Mouse (Mus musculus): ENCODE measurements at regions not wholly inside any gene's neighbourhood (a gene's known extent, or its start where the extent isn't known, plus 50 kb on each side); places are given as distances from the start of the nearest gene placed in this dataset.

DNA sequence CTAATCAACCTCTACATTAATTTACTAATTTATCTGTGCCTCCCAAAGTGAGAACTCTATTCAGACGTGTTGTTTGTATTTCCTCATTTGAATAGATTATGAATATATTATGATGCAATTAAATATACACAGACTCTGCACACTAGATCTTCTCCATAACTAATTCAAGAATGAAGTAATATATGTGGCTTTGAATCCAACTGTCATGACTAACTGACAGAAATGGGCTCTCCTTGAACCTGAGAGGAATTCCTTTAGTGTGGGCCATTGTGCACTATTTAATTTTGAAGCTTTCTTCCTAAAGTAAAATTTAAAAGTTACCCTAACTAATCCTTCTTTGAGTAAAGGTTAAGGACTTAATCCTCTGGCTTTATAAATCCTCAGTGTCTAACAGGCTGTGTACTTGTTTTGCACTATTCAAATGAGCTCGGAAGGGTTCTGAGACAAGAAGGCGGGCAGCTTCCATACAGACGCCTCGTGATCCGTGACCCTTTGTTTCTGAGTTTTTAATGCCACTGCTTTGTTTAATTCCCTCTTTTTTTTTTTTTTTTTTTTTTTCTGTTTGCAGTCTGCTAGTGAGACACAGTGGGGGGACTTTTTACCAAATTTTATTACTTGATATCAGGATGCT, 128.0 kb upstream of the Sox2 start:
- no peak for DNase-seq

DNA sequence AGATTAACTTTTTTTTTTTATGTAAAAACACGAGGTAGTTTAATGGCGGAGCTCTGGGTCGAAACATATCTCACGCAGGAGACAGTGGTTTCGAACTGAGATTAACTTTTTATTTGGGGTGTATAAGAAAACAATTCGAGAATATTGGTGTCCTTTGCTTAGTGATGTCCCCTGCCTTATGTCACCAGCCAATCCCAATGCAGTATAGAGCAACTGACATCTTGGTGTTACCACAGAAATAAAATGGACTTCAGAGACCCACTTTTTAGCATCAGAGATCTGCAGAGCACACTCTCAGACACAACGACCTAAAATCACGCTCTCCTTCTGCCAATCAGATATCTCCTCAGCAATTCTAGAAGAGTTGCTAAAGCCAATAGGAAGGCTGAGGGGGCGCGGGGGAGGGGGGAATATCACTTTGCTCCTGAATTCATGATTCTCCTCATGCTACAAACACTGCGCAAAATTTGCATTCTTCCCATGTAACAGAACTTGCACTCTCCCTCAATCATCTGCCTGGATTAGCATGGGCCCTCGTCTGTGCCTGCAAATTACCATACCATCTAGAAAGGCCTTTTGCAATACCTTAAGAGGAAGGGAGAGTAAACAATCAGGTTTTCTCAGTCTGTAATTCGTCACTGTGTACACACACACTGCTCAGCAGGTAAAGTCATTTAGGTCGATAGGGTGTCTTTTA, 128.7 kb upstream of the Sox2 start:
- no peak for DNase-seq

DNA sequence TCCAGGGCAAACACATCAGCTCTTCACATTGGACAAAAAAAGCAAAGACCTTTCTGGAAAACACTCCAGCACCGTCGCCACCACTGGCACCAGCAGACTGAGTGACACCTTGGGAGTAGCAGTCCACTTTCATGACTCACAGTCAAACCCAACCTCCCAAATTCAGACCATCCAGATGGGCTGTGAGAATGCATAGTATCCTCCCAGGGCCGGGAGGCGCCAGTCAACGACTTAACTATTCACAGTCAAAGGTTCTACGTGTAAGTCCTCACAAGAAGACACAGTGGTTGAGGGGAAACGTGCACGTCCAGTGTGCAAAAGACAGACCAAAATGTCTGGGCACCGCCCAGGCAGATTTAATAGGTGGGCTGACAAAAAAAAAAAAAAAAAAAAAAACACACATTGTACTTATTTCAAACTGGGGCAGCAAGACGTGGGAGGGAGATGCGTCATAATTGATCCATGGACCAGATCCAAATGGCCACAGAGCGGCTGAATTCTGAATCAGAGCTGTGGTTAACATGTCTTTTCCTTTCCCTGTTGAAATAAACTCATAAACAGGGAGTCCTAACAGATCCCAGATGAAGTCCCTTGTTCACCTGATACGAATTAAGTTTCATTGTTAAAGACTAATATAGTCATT, 137.6 kb upstream of the Sox2 start:
- DNase-seq: no peak

DNA sequence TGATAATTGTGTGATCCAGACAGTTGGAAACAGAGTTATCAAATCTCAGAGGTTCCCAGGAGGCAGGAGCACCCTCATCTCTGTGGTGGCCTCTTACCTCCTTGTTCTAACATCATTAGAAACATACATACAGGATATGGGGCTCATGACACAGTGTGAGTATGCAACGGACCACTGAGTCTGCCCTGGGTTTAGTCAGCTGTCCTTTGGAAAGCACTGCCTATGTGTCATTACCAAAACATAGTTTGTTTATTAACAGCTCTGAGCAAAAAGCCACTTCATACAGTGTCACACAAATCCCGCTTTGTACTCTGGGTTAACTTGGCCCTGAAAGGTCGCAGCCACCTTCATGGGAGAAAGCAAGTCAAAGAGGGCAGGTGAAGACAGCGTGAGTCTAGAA, 139.5 kb upstream of the Sox2 start:
- no peak for DNase-seq

DNA sequence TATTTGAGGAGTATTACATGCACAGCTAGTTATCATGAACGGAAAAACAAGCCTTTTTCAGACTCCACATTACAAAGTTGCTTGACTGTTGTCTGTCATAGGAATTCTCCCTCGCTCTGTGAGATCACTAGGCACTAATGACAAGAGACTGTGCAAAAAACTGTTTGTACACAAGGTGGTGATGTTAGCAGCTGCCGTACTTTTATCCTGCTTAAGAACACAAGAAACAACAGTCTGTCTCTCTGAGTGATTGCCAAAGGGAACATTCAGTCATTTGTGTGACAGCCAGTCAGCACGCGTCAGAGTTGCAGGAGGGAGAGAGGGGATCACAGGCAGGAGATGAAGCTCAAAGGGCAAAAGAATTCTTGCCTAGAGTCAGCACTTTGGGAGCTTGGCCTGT, 141.0 kb upstream of the Sox2 start:
- peak in 1 of 2 experiments; percentile 6 for DNase-seq

DNA sequence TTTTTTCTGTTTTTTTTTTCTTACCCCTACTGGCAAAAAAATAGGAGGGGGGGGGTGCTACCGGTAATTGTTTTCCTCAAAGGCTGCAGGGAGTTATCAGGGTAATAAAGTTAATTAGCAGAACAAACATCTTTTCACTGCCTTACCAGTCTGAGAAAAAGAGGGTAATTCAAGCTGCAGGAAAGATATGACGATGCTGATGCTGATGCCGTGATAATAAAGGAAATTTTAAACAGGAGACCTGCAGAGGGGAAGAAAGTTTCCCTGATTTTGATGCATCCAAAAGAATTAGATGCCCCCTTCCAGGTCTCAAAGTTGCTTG, 145.7 kb upstream of the Sox2 start:
- DNase-seq: no peak

DNA sequence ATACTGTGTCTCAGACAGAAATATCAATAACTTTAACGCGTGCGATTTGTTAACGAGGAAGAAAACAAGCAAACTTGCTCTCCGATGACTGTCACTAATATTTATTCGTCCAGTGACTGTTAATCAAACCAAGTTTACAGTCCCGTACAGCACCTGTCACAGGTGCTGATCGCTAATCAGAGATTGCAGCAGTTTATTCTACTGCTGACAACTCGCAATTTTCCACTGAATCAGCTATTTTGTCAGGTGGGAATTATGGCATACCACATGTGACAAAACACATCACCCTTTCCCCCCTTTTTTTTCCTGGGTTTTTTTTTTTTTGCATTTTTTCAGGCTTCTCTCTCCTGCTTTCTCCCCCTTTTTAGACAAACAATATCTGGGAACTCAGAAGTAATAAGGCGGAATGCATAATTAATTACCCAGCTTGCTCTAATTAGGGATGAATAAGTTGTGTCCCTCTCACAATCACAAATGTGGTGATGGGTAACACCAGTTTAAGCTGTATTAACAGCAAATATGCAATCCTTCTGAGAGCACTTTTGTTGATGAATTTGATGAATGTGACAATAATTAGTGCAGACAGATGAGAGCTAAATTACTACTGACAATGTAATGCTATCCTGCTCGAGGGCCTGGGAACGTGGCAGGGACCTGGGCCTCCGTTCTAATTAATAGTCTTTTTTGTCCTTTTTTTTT, 146.2 kb upstream of the Sox2 start:
- no peak for DNase-seq

DNA sequence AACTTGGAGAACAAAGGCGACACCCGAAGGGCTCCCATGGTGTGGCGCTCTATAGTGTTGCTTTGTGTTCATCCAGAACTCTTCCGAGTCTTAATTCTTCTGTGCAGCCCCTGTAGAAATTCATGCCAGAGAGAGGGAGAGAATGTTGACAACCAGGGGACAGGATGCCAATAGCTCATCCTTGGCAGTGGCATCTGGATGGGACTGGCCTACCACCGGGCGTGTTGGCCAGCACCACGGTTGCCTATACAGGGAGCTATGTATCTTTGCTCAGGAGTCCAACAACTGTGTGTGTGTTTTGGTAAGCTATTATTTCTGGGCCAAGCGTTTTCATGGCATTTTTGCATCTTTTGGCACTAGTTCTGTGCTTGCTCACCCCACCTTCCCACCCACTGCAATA, 153.4 kb upstream of the Sox2 start:
- no peak for DNase-seq

DNA sequence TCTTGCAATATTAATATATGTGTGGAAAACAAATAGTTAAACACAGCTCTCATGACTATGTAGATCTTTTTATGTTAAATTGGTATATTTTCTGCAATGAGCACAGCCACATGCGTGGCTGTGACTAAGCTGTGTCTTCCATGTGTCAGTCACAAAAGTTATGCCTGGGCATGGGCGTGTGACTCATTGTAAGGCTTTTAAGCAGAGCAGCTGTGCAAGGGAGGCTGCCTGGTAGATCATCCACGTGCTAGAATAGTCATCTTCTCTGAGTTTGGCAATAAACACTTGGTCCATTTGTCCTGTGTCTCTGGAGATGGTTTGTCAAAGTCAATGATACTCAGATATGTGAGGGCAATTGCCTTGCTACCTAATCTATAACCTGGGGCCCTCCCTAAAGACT, 154.6 kb upstream of the Sox2 start:
- no peak for DNase-seq

DNA sequence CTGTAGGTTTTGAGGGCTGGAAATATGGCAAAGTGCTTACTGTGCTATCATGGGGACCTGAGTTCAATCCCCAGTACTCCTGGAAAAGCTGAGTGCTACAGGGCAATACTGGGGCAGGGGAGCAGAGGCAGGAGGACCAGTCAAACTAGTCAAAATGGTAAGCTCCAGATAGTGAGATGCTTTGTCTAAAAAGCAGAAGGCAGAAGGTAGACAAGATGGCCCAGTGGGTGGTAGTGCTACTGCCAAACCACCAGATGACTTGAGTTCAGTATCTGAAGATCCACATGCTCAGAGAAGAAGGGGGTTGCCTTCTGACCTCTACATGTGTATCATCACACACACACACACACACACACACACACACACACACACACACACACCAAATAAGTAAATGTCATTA, 156.3 kb upstream of the Sox2 start:
- no peak for DNase-seq

DNA sequence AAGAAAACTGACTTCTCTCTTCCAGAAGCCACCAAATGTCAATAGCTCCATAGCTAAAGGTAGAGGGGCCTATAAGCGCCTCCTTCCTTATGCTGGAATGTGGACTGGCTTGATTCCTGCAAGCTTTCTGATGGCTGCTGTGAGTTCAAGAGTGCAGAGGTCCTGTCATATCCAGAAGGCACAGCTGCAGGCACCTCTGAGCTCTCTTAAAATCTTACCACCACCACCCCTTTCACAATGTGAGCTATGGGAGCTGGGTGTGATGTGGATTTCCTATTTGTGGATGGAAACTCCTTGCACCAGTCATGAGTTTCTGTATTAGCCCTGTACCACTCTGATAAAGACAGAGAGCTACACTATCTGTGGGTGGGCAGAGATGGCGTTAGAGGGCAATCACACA, 161.2 kb upstream of the Sox2 start:
- DNase-seq: no peak

DNA sequence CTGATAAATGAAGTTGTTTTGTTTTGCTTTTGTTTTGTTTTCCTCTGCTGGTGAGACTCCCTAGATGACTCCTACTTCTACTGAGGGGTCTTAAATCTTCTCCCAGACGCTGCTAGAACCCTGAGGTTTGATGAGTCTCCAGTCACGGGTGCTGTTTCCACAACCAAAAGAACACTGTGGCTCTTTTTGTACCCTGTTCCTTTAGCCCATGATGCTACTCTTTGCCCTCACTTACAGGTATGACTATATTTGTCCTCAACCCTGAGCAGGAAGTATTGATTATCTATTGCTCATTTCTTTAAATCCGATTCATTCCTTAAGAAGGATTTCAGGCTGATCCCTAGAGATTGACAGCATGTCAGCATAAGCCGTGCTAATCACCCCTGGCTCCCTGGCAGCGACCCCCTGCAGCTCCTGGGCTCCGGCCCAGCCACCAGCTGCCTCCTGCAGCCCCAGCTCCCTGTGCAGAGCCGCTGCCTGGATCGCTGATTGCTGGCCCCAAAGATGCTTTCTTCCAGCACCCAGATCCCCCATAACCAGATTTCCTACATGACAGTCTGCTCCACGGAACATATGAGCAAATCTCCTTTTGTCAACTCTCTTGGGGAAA, 163.7 kb upstream of the Sox2 start:
- DNase-seq: peak in 1 of 2 experiments; percentile 8

DNA sequence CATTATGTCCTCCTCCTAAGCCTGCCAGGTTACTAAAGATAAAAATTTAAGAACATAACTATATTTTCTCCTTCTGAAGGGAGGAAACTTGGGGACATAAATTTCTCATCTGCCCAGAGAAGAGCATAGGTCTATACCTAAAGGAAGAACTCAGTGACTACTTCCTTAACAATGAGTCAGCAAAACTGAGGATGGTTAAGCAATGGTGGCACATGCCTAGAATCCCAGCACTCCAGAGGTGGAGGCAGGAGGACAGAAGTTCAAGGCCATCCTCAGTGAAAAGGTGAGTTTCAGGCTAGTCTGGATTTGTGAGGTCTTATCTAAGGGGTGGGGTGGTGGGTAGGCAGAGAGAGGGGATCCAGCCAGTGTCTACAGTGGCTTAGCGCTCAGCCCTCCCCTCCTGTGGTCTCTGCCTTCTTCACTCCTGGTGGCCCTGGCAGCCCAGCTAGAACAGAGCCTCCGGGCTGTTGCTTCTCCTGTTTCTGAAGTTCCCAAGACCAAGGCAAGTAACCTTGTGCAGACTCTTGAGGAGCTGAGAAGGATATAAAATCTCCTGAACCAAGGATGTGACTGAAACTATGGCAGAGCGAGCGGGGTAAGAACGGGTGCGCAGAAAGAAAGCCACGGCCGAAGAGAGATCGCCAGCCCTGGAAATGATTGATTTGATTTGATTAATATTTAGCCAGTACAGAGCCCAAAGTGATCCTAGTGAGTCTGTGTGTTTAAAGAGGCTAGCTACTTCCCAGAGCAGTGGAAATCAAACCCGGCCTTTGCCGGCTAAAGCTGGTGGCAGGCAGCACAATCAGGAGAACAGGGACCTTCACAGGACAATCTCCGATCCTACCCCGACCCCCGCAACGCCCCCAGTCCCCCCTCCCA, 164.6 kb upstream of the Sox2 start:
- peak; percentile 64 to 67 for DNase-seq

DNA sequence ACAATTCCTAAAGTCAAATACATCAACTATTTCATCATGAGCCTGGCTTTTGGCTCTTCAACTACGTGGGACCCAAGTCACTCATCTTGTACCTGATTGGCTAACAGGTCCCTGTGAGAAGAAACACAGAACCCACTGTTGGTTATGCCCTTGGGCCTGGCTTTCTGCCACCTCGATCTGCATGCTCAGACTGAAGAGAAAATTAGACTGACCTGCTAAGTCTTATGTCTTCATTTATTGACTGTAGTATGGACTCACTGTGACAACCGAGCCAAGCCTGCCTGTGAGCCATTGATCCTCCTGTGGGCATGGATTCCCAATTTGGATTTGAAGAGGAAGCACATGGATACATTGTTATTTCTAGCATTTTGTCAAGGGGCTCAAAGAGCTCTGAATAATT, 166.3 kb upstream of the Sox2 start:
- DNase-seq: no peak

DNA sequence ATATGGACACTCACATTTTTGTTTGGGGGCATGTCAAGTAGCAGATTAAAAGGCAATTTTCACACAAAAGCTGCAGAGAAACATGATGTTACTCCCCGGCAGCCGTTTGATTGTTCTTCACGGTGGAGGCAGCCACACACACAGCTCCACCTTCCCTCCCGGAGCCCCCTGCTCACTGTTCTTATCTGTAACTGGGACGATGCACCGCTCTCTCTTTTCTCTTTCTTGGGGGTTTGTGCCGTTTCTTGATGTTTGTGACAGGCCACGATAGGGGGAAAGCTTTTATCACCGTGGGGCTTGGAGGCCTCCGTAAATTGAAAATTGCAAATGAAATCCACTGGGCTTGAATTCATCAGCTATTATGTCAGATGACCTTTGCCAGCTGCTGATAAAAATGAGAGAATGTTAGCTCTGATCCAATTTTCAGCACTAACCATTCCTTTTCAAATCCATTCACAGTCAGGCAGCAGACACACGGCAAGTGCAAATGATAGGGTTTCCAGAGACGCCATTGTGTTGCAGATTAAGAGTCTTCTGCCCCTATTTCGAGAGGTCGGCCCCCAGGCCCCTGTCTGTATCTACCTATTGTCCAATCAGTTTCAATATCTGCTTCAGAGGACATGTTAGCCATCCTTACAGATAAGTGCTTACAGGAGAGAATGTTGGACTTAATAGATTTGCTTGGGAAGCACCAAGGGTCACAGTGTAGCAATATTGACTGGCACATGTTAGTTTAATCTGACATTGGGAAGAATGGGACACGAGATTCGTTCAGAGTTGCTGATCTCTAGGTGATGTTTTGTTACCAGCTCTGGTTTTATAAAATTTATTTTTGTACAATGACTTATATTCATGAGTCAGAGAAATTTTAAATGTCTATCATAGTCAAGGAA, 168.1 kb upstream of the Sox2 start:
- DNase-seq: no peak

DNA sequence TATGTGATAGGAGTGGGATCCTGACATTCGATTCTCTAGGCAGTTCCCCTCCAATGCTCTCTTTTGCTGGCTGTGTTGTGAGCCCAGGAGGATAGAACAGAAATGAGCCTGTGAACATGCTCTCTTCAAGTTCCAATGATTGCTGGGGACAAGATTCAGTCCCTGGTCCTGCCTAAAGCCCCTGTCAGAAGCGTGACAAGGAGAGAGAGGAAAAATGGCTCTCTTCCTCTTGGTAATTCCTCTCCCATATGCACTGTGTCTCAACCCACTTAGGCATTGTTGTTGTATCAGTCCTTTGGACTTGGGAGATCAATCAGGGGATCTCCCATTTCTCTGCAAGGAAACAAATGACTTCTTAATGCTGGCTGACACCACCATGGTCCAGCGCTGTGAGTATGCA, 168.9 kb upstream of the Sox2 start:
- no peak for DNase-seq

DNA sequence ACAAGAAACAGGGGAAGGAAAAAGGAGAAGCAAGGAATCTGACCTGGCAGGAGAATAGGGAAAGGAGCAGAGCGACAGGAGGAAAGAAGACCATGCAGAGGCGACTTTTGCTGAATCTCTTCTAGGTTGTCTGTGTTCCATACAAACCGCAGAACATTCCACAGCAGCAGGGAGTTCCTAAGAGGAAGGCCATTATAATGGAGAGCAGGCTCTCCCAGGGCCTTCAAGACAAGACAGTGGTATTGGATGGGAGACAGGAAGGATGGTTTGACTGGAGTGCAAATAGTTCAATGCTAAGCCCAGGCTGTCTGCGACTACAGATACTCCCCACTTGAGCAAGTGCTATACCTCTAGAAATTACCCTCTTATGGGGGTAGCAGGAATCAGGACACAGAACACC, 176.1 kb upstream of the Sox2 start:
- DNase-seq: no peak

DNA sequence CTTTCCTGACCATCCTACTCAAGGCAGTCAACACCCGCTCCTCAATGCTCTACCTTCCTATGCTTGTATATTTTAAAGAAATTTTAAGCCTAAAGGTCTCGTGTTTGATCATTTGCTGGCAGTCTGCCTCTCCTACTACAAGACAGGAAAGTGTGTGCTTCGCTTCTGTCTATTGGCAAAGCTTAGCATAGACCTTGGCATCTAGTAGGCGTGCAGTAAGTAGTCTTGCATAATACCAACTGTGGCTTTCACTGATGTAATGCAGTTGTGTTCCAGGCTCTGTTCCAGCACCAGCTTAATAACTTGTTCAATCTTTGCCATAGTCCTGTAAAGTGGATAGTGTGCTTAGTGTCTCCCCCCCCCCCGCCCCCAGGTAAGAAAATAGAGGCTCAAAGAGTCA, 179.5 kb upstream of the Sox2 start:
- DNase-seq: no peak

DNA sequence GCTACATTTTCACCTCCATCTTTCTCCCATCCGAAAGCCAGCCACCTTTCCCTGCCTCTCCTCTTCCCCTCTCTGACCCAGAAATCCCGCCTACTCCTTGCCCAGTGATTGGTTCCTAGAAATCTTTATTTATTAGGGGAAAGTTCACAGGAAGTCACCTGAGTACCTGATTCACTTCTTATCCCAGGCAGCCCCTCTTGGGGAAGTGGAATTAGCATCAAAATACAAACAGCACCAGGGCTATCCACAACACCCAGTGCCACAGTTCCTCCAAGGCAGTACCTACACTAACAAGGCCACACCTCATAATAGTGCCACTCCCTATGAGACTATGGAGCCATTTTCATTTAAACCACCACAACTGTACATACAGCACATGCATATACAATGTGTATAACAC, 180.3 kb upstream of the Sox2 start:
- no peak for DNase-seq

DNA sequence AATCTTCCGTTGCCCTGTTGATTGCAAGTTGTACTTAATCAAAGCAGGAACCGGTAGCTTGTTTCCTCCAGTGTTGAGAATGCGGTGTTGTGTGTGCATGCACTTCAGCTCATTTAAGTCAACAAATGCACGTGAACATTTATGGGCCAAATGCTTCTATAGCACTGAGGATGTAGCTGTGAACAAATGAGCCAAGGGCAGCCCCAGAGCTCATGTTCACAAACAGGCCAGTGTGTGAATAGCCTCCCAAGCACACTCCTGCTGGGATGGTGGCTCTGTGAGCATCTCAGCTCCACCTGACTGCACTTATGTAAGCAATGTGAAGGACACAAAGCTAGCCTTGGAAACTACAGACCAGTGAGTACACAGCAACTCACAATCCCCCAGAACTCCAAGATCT, 183.9 kb upstream of the Sox2 start:
- DNase-seq: no peak

DNA sequence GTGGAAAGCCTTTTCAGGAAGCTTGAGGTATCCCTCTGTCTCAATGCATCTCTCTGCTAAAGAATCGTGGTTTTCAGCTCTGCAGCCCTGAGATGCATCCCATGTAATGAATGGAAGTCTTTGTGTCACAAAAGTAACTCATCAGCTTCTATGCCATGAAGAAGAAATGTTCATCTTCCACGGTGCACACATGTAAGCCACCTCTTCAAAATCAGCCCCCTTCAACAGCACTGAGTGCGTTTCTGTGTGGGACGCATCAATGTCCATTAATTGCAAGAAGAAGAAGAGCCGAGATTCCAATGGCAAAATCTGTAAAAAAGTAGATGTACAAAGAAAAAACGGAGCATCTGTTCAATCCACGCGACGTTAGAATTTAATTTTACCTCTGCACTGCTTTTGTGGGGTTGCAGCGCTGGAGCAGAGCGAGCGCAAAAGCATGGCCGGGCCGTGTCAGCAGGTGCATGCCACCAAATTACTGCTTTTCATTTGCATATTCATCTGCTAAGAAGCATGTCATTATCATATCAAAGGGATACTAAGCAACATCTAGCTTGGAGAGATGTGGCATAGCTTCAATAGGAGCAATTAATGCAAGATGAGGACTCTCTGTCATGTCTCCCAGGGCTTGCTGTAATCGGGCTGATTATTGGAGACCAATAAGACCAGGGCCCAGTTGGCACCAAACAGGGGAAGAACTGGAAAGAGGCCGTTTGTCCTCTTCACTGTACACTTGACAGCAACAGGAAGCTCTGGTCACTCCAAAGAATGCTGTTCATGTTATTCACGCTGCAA, 185.0 kb upstream of the Sox2 start:
- DNase-seq: no peak
